Mouse (Mus musculus) macrophage (primary cell): ENCODE data around the gene Clca3a1. TPM values are rescaled to one million over a fixed set of nuclear protein-coding genes. Genes with fewer than 3 reads are reported as not detected.

Experiments used
- H3K27ac ChIP-seq: fragments of 350-480 bp; formaldehyde crosslinking; 2 replicates; pipeline ENCODE4 v1.9.0; 2021
- H3K36me3 ChIP-seq: fragments of 350-480 bp; formaldehyde crosslinking; 2 replicates; pipeline ENCODE4 v1.9.0; 2021; ENCODE audit errors: inconsistent target
- H3K4me3 ChIP-seq: fragments of 350-480 bp; formaldehyde crosslinking; 2 replicates; pipeline ENCODE4 v1.9.0; 2021; ENCODE audit errors: inconsistent target
- H3K79me2 ChIP-seq: fragments of 350-480 bp; formaldehyde crosslinking; 2 replicates; pipeline ENCODE4 v1.9.0; 2021; ENCODE audit errors: inconsistent target
- WGBS: methylation state at CpG from one replicate; pipeline ENCODE4 v1.1.7; 2026; ENCODE audit warnings: inconsistent platforms; ENCODE audit not compliant: missing documents; 5-methylcytosine and 5-hydroxymethylcytosine counted together
- polyA plus RNA-seq: library from polyadenylated mRNA; stranded (reverse); fragments of 250-400 nt; gene quantifications from 3 replicates; pipeline ENCODE4 v1.2.4, GENCODE M21; 2018; ENCODE audit warnings: inconsistent platforms

The Clca3a1 gene
- polyA plus RNA-seq, 1 experiment from 2014 or later, result not detected

- Histone ChIP-seq H3K27ac (peak overlapping the region; percentile 77), H3K36me3 (0 out of 2 replicates have a peak, but pooled peaks cover 2% of the 10 kb centered on the region), H3K4me3 (no peak overlapping the region), H3K79me2 (no peaks in the 10 kb centered on the region)
- 75% methylated on average over 8 of the region's 8 CpGs for WGBS
Observed at GRCm38 (mm10) chr3:144679701-144680159, 81.0 kb downstream of the Clca3a1 start.

Other genes starting within 250 kb of the Clca3a1 start
- gene Hs2st1, start 190.8 kb downstream of the Clca3a1 start, polyA plus RNA-seq, result 14.6 to 16.6 TPM (median 16.5 TPM) in 3 replicates
- gene Selenof, start 190.7 kb downstream of the Clca3a1 start, polyA plus RNA-seq, result 374 to 535 TPM (median 384 TPM) in 3 replicates
- 204 to 482 TPM (median 327 TPM) in 3 replicates for gene Sh3glb1, start 40.6 kb downstream of the Clca3a1 start, polyA plus RNA-seq
- not detected in 3 replicates for gene Clca3a2, start 58.5 kb upstream of the Clca3a1 start, polyA plus RNA-seq
- gene Clca3b, start 88.4 kb upstream of the Clca3a1 start, polyA plus RNA-seq, result not detected in 3 replicates
- not detected in 3 replicates for gene Clca4b, start 171.6 kb upstream of the Clca3a1 start, polyA plus RNA-seq
- not detected in 3 replicates for gene Clca4a, start 214.1 kb upstream of the Clca3a1 start, polyA plus RNA-seq